Mouse (Mus musculus): ENCODE results near the gene Stk32b.

DNA sequence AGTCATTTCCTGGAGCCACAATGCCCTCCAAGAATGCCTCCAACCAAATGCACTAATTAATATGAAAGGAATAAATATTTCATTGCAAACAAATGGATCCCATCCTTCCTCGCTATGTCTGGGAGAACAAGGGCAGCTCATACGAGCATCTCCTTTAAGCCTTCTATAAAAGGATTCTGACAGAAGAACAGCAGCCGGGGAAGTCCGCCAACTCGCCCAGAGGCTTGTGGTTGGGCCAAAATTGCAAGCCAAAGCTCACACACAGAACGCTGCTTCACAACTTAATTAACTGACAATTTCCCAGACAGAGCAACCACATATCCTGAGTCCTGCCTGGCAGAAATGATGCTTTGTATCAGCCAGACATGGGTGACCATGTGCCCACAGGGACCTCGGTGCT is 74.5 kb downstream of the Stk32b start:
- TF ChIP-seq GATA1 (IDR thresholded peaks at IDR 0.05; ENCODE audit: borderline replicate concordance, low read length): no peak
- TF ChIP-seq FLI1 (IDR thresholded peaks at IDR 0.05; ENCODE audit: low read length): no peak
